Mouse (Mus musculus) liver, postnatal 0 days (tissue): ENCODE data around the gene Ccl25. TPM values are rescaled to one million over a fixed set of nuclear protein-coding genes. Genes with fewer than 3 reads are reported as not detected.

ENCODE experiments used
- ATAC-seq: fragments of 200-750 bp; cut with Nextera tagmentation; 2 replicates; pipeline ENCODE4 v1.8.0; 2017; ENCODE audit warnings: mild to moderate bottlenecking, moderate library complexity
- DNase-seq: peaks from one replicate; pipeline ENCODE4 v3.0.0-alpha.2; 2016
- H3K27ac ChIP-seq: fragments of 300-500 bp; sonication (generic); 2 replicates; pipeline ENCODE4 v1.5.1; 2014; ENCODE audit warnings: antibody characterized with exemption, moderate library complexity, mild to moderate bottlenecking, low read depth
- H3K27me3 ChIP-seq: fragments of 300-500 bp; sonication (generic); 2 replicates; pipeline ENCODE4 v1.6.1; 2014; ENCODE audit warnings: low read length, control low read depth, mixed read lengths; ENCODE audit not compliant: insufficient read depth
- H3K36me3 ChIP-seq: fragments of 300-500 bp; sonication (generic); replicated peaks from 2 replicates; pipeline ENCODE4 v1.6.1; 2014; ENCODE audit warnings: mild to moderate bottlenecking, control low read depth, low read length, moderate library complexity, mixed read lengths; ENCODE audit not compliant: insufficient read depth
- H3K4me1 ChIP-seq: fragments of 300-500 bp; sonication (generic); 2 replicates; pipeline ENCODE4 v1.6.1; 2014; ENCODE audit warnings: antibody characterized with exemption, mild to moderate bottlenecking, control low read depth; ENCODE audit not compliant: insufficient read depth
- H3K4me2 ChIP-seq: fragments of 300-500 bp; sonication (generic); 2 replicates; pipeline ENCODE4 v1.6.1; 2014; ENCODE audit warnings: low read depth, mild to moderate bottlenecking, low read length, moderate library complexity, mixed read lengths
- H3K4me3 ChIP-seq: fragments of 300-500 bp; sonication (generic); 2 replicates; pipeline ENCODE4 v1.5.1; 2014; ENCODE audit warnings: low read depth, low read length
- H3K9ac ChIP-seq: fragments of 300-500 bp; sonication (generic); replicated peaks from 2 replicates; pipeline ENCODE4 v1.6.1; 2014; ENCODE audit warnings: mild to moderate bottlenecking, moderate library complexity
- H3K9me3 ChIP-seq: fragments of 300-500 bp; sonication (generic); 2 replicates; pipeline ENCODE4 v1.6.1; 2016; ENCODE audit warnings: mild to moderate bottlenecking, control low read depth, low read length, mixed read lengths
- CTCF ChIP-seq: sonication (generic); IDR thresholded peaks from 2 replicates; pipeline ENCODE4 v1.5.1; 2016; ENCODE audit warnings: antibody characterized with exemption, low read depth
- EP300 ChIP-seq: IDR thresholded peaks from 2 replicates; pipeline ENCODE4 v1.6.1; 2016; ENCODE audit warnings: antibody characterized with exemption, low read depth, mild to moderate bottlenecking
- WGBS: fragments of 180-500 bp; shearing (Covaris S2); extraction: QIAGEN DNeasy Blood & Tissue Kit; methylation state at CpG from one replicate; pipeline ENCODE4 v1.1.7; 2014; ENCODE audit not compliant: insufficient replicate concordance; 5-methylcytosine and 5-hydroxymethylcytosine counted together
- polyA plus RNA-seq: library from polyadenylated mRNA; unstranded; fragments of >200 nt; fragmentation: Nextera tagmentation; extraction: Ambion mirVana; gene quantifications from 2 replicates; pipeline ENCODE4 v1.2.1, GENCODE M21; 2015

Ccl25 gene
- polyA plus RNA-seq, 1 experiment from 2014 or later, result 5.5 TPM

DNA sequence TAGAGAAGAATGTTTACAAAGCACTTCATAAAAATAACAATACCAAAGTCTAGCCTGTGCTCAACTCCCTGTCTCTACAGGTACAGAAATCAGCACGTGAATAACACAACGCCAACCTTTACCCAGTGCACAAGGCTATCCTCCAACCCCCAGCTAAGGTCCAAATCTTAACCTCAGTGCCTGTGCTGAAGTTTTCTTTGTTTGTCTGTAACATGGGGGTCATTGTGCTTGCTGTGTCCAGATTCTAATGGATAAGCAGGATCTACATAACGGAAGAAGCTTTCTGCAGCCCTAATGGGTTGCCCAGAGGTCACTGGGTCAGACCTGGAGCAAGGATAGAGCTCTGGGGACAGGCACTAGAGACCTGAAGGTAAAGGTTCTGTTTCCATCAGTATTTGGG is 41.2 kb downstream of the Ccl25 start:
- no peak for TF ChIP-seq CTCF
- TF ChIP-seq EP300, result no peak
- Histone ChIP-seq H3K27me3 (no peaks in the 10 kb centered on the region), H3K9ac (no peak overlapping the region), H3K4me1 (no peaks in the 10 kb centered on the region), H3K9me3 (no peaks in the 10 kb centered on the region), H3K27ac (no peak overlapping the region), H3K4me3 (no peak overlapping the region), H3K4me2 (no peak overlapping the region), H3K36me3 (no peaks in the 10 kb centered on the region)
- ATAC-seq (no peak), DNase-seq (no peak)
- WGBS, result 77% methylated on average over 3 of the region's 3 CpGs

DNA sequence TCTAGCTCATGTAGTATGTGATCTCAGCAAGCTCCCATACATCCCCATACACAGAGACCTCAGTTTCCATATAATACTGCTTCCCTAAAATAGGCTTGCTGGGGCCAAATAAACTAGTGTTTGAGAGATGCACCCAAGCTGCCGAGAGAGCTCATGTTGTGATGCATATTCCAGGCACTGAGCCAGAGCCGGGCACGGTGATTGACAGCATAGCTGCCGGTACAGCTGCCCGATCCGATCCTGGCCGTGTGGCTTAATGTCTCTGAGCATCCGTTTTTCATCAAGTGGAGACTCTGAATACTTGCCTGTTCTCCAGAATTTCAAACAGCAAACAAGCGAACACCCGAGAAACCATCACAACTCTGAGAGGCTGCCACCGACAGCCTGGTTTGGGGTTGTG is 42.8 kb downstream of the Ccl25 start:
- 77% methylated on average over 11 of the region's 11 CpGs for WGBS
- DNase-seq (no peak), ATAC-seq (no peak)

DNA sequence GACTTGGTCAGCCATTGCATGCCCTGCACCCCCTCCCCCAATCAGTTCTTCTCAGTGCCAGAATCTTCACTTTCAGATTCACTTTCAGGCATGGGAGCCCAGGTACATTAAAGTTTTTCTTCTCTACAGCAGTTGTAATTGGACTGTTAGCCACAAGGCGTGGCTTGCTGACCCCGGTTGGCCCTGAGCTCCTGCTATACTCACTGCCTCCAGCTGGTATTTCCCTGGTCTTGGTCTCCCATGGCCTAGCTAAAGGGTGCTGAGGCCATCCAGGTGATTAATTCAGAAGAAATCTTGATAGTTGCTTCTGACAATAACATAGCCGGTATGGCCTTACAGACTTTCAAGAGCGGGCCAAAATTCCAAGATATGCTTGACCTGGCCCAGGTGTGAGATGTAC is 43.5 kb downstream of the Ccl25 start:
- no peaks in the 10 kb centered on the region for H3K36me3 ChIP-seq
- H3K4me3 ChIP-seq, result no peak overlapping the region
- no peak for TF ChIP-seq EP300
- TF ChIP-seq CTCF, result no peak
- ATAC-seq (no peak), DNase-seq (no peak)
- H3K9ac ChIP-seq, result no peak overlapping the region
- H3K4me2 ChIP-seq, result no peak overlapping the region
- no peaks in the 10 kb centered on the region for H3K9me3 ChIP-seq
- no peaks in the 10 kb centered on the region for H3K27me3 ChIP-seq
- WGBS, result 81% methylated on average over 4 of the region's 4 CpGs
- H3K4me1 ChIP-seq, result no peaks in the 10 kb centered on the region
- no peak overlapping the region for H3K27ac ChIP-seq

More for the DNA sequence above, 42.8 kb downstream of the Ccl25 start:
- Histone ChIP-seq H3K9ac (no peak overlapping the region), H3K4me3 (no peak overlapping the region), H3K9me3 (no peaks in the 10 kb centered on the region), H3K36me3 (no peaks in the 10 kb centered on the region), H3K4me1 (no peaks in the 10 kb centered on the region), H3K27ac (no peak overlapping the region), H3K27me3 (no peaks in the 10 kb centered on the region), H3K4me2 (no peak overlapping the region)
- TF ChIP-seq CTCF (no peak), EP300 (no peak)

DNA sequence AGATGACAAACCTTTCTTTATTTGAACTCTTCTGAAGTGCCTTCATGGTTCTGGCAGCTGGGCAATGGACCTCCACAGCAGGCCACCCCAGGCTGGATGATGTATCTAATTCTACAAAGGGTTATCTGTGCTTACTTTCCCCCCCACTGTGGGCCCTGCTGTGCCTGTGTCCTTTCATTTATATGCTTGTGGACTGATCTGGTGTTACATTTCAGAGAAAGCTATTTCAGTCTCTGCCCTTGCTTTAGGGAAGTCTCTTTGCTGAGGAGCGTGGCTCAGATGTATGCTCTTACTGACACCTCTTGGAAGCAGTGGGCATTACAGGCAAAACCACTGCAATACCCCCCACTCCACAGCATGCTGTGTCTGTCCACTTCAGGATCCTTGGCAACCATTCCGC is 45.1 kb downstream of the Ccl25 start:
- no peaks in the 10 kb centered on the region for H3K4me1 ChIP-seq
- H3K9ac ChIP-seq, result no peak overlapping the region
- WGBS, result 29% methylated on average over 2 of the region's 2 CpGs
- no peaks in the 10 kb centered on the region for H3K27me3 ChIP-seq
- H3K4me2 ChIP-seq, result no peak overlapping the region
- H3K9me3 ChIP-seq, result no peaks in the 10 kb centered on the region
- no peak overlapping the region for H3K4me3 ChIP-seq
- peak; percentile 24 for DNase-seq
- TF ChIP-seq EP300 (no peak), CTCF (peak; percentile 69)
- H3K36me3 ChIP-seq, result no peaks in the 10 kb centered on the region
- no peak overlapping the region for H3K27ac ChIP-seq
- peak; percentile 56 for ATAC-seq

DNA sequence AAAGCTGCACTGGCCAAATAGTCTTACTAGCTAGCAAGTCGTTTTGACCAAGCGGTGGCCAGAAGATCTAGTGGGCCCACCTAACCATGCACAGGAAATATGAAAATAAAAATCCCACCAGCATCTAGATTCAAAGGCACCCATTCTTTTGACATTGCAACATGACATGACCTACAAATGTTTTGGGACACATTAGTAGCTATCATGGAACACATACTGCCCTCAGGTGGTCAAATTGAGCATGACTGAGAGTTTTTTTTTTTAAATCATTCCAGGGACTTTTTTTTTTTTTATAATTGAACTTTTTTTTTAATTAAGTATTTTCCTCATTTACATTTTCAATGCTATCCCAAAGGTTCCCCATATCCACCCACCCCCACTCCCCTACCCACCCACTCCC is 47.6 kb downstream of the Ccl25 start:
- no peak overlapping the region for H3K4me2 ChIP-seq
- no peak overlapping the region for H3K4me3 ChIP-seq
- TF ChIP-seq CTCF (peak; percentile 54), EP300 (no peak)
- H3K9ac ChIP-seq, result no peak overlapping the region
- no peak for ATAC-seq
- no peak overlapping the region for H3K27ac ChIP-seq
- no peaks in the 10 kb centered on the region for H3K36me3 ChIP-seq
- no peaks in the 10 kb centered on the region for H3K4me1 ChIP-seq
- no peak for DNase-seq
- no peaks in the 10 kb centered on the region for H3K9me3 ChIP-seq
- H3K27me3 ChIP-seq, result no peaks in the 10 kb centered on the region
- WGBS, result 69% methylated on average over 2 of the region's 2 CpGs

DNA sequence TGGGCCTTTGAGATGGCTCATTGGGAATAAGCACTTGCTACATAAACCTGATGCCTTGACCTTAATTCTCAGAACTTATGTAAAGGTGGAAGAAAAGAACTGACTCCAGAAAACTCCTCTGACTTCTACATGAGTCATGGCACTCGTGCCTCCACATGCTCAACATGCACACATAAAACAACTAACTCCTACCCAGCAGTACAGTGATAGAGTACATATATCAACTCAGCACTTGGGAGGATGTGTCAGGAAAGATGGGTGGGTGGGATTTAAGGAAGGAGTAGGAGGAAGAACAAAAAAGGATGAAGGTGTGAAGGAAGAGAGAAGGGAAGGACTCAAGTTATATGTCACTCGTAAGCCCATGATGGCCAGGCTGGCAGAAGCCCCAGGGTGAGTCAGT is 76.4 kb downstream of the Ccl25 start:
- no peak for TF ChIP-seq CTCF
- no peak for TF ChIP-seq EP300
- WGBS, result 62% methylated on average over 2 of the region's 2 CpGs
- H3K4me2 ChIP-seq, result no peak overlapping the region
- H3K4me1 ChIP-seq, result no peaks in the 10 kb centered on the region
- H3K9me3 ChIP-seq, result no peaks in the 10 kb centered on the region
- no peak for DNase-seq
- ATAC-seq, result no peak
- no peak overlapping the region for H3K27ac ChIP-seq
- H3K4me3 ChIP-seq, result no peak overlapping the region
- H3K27me3 ChIP-seq, result 0 out of 2 replicates have a peak, but pooled peaks cover 2% of the 10 kb centered on the region
- H3K36me3 ChIP-seq, result no peaks in the 10 kb centered on the region
- H3K9ac ChIP-seq, result no peak overlapping the region
